Mouse (Mus musculus): ENCODE measurements around the gene Arid5b.

DNA sequence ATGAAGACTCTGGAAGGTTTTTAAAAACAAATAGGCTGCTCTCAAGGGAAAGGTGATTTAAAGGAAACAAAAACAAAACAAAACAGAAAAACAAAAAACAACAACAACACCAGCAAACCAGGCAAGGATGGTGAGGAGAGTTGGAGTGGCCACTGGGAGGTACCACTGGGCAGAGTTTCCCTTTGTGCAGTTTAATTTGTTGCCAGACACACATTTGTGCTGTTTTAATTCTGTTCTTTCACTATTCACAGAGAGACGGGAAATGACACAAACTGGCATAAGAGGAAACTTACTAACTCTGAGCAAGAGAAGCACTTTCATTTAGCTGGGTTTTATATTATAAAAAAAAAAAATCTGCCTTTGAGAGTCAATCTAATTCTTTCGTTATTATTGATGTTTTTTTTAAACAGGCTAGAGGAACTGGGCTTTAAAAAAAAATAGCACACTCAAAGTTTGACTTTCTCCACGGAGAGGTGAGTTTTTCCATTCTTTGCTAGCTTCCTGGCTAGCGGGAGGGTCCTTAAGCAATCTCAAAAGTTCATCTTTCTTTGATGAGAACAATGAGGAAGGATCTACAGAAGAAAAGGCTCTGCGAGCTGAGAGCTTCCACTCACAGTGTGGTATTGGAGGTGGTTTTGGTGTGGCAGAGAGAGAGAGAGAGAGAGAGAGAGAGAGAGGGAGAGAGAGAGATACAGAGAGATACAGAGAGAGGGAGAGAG lies 39.7 kb downstream of the Arid5b start:
- TF ChIP-seq EP300 (IDR thresholded peaks at IDR 0.05; ENCODE audit: low read depth) (no peak), CTCF (IDR thresholded peaks at IDR 0.05; ENCODE audit: low read depth) (no peak)

All from heart, postnatal 0 days (tissue).